Mouse (Mus musculus): ENCODE measurements around the gene Rftn1. TPM values are rescaled to one million over a fixed set of nuclear protein-coding genes. Genes with fewer than 3 reads are reported as not detected.

The Rftn1 gene
- polyA plus RNA-seq, 1 experiment, result 102 TPM

- 96% methylated on average over 4 of the region's 4 CpGs for WGBS
- Histone ChIP-seq H3K36me3 (ENCODE audit: control insufficient read depth, insufficient read depth, low read length) (no peaks in the 10 kb centered on the region), H3K27me3 (ENCODE audit: control insufficient read depth, insufficient read depth, low read length) (no peaks in the 10 kb centered on the region), H3K4me1 (replicated peaks; ENCODE audit: control insufficient read depth, insufficient read depth, low read length) (0 out of 2 replicates have a peak, but pooled peaks cover 2% of the 10 kb centered on the region), H3K4me3 (ENCODE audit: control insufficient read depth, insufficient read depth, low read length) (no peak overlapping the region), H3K27ac (ENCODE audit: control insufficient read depth, insufficient read depth, low read length) (no peak overlapping the region)
- TF ChIP-seq POLR2A (IDR thresholded peaks at IDR 0.05; ENCODE audit: control insufficient read depth, extremely low read depth, insufficient read depth, low read length, poor library complexity) (no peak), CTCF (IDR thresholded peaks at IDR 0.05; ENCODE audit: borderline replicate concordance, control insufficient read depth, extremely low read depth, insufficient read depth, low read length, poor library complexity) (no peak)
- DNase-seq, result no peak
Observed at GRCm38 (mm10) chr17:50061446-50061845, 129.0 kb downstream of the Rftn1 start.

- 93% methylated on average over 2 of the region's 2 CpGs for WGBS
- Histone ChIP-seq H3K4me1 (replicated peaks; ENCODE audit: control insufficient read depth, insufficient read depth, low read length) (0 out of 2 replicates have a peak, but pooled peaks cover 2% of the 10 kb centered on the region), H3K27ac (ENCODE audit: control insufficient read depth, insufficient read depth, low read length) (no peak overlapping the region), H3K27me3 (ENCODE audit: control insufficient read depth, insufficient read depth, low read length) (no peaks in the 10 kb centered on the region), H3K4me3 (ENCODE audit: control insufficient read depth, insufficient read depth, low read length) (no peak overlapping the region), H3K36me3 (ENCODE audit: control insufficient read depth, insufficient read depth, low read length) (no peaks in the 10 kb centered on the region)
- TF ChIP-seq POLR2A (IDR thresholded peaks at IDR 0.05; ENCODE audit: control insufficient read depth, extremely low read depth, insufficient read depth, low read length, poor library complexity), result no peak
- no peak for TF ChIP-seq CTCF (IDR thresholded peaks at IDR 0.05; ENCODE audit: borderline replicate concordance, control insufficient read depth, extremely low read depth, insufficient read depth, low read length, poor library complexity)
- DNase-seq, result no peak
Observed at GRCm38 (mm10) chr17:50060220-50060619, 130.3 kb downstream of the Rftn1 start.

- Histone ChIP-seq H3K27ac (ENCODE audit: control insufficient read depth, insufficient read depth, low read length) (no peak overlapping the region), H3K4me3 (ENCODE audit: control insufficient read depth, insufficient read depth, low read length) (no peak overlapping the region), H3K36me3 (ENCODE audit: control insufficient read depth, insufficient read depth, low read length) (no peaks in the 10 kb centered on the region), H3K27me3 (ENCODE audit: control insufficient read depth, insufficient read depth, low read length) (no peaks in the 10 kb centered on the region), H3K4me1 (replicated peaks; ENCODE audit: control insufficient read depth, insufficient read depth, low read length) (0 out of 2 replicates have a peak, but pooled peaks cover 2% of the 10 kb centered on the region)
- no peak for DNase-seq
- 69% methylated on average over 5 of the region's 5 CpGs for WGBS
- no peak for TF ChIP-seq POLR2A (IDR thresholded peaks at IDR 0.05; ENCODE audit: control insufficient read depth, extremely low read depth, insufficient read depth, low read length, poor library complexity)
- TF ChIP-seq CTCF (IDR thresholded peaks at IDR 0.05; ENCODE audit: borderline replicate concordance, control insufficient read depth, extremely low read depth, insufficient read depth, low read length, poor library complexity), result no peak
Observed at GRCm38 (mm10) chr17:50059417-50059816, 131.1 kb downstream of the Rftn1 start.

DNA sequence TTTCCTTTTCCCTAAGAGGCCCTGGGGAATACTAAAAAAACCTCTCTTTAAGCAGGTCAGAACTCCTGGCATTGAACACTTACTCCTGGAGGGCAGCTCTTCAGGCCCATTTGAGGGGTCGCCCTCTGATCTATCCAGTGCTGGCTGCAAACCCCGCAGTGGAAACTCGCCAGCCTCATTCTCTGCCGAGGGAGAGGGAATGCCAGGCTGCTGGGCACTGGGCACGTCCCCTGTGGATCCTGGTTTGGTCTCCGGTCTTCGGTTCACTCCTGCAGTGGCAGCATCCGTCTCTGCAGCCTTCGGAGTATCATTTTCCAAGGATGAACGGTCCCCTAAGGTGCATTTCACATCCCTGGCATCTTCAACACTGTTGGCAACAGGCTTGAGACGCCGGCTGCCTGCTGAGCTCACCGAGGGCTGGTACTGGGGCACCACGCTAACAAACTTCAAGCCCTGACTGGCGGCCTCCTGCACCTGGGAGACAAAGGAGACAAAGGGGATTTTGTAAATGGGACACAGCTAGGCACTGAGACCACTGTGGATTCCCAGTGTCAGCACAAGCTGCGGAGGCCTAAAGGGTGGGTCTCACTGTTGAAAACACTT lies 135.2 kb downstream of the Rftn1 start:
- no peak overlapping the region for H3K27ac ChIP-seq (ENCODE audit: control insufficient read depth, insufficient read depth, low read length)
- peaks cover 2% of the 10 kb centered on the region; the same call in 1 of the 2 replicates for H3K4me1 ChIP-seq (replicated peaks; ENCODE audit: control insufficient read depth, insufficient read depth, low read length)
- peaks cover 4% of the 10 kb centered on the region; the same call in 1 of the 2 replicates for H3K36me3 ChIP-seq (ENCODE audit: control insufficient read depth, insufficient read depth, low read length)
- DNase-seq, result no peak
- no peak overlapping the region for H3K4me3 ChIP-seq (ENCODE audit: control insufficient read depth, insufficient read depth, low read length)
- 96% methylated on average over 16 of the region's 16 CpGs for WGBS
- no peaks in the 10 kb centered on the region for H3K27me3 ChIP-seq (ENCODE audit: control insufficient read depth, insufficient read depth, low read length)
- TF ChIP-seq POLR2A (IDR thresholded peaks at IDR 0.05; ENCODE audit: control insufficient read depth, extremely low read depth, insufficient read depth, low read length, poor library complexity) (no peak), CTCF (IDR thresholded peaks at IDR 0.05; ENCODE audit: borderline replicate concordance, control insufficient read depth, extremely low read depth, insufficient read depth, low read length, poor library complexity) (no peak)

DNA sequence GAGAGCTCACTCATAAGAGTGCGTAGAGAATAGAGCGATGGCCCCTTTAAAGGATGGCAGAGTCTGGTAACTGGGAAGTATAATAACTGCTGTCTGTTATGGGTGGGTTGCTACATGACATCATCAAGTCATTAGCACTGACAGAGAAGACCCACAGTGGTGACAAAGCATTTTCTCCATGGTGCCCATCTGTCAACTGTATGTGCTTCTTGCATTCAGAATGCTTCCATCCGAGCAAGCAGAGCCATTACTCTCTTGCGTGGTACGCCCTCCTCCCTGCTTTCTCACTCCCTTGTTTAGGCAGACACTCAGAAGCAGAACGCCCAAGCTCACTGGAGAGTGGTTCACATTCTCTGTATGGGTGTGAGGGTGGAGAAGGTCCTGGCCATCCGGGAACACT lies 135.9 kb downstream of the Rftn1 start:
- H3K27me3 ChIP-seq (ENCODE audit: control insufficient read depth, insufficient read depth, low read length), result no peaks in the 10 kb centered on the region
- no peak overlapping the region for H3K27ac ChIP-seq (ENCODE audit: control insufficient read depth, insufficient read depth, low read length)
- DNase-seq, result no peak
- peaks cover 2% of the 10 kb centered on the region; the same call in 1 of the 2 replicates for H3K4me1 ChIP-seq (replicated peaks; ENCODE audit: control insufficient read depth, insufficient read depth, low read length)
- H3K36me3 ChIP-seq (ENCODE audit: control insufficient read depth, insufficient read depth, low read length), result peaks cover 4% of the 10 kb centered on the region
- TF ChIP-seq CTCF (IDR thresholded peaks at IDR 0.05; ENCODE audit: borderline replicate concordance, control insufficient read depth, extremely low read depth, insufficient read depth, low read length, poor library complexity), result no peak
- no peak overlapping the region for H3K4me3 ChIP-seq (ENCODE audit: control insufficient read depth, insufficient read depth, low read length)
- WGBS, result 92% methylated on average over 7 of the region's 7 CpGs

DNA sequence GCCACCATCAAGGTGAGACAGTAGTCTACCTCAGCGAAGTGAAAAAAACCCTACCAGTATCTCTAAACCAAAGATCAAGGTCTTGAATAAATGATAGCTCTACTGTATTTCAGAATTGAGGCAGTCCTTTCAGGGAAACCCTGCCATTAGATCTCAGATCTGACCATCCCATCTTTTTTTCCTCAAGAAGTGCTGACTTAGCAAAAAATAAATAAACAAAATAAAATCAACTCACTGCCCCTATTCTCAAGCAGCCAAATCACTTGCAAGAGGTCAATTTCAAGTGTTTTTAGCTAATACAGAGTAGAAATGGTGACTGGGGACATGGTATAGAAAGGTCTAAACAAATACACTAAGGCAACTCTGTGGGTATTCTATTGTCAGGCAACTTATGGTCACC lies 136.5 kb downstream of the Rftn1 start:
- Histone ChIP-seq H3K4me1 (replicated peaks; ENCODE audit: control insufficient read depth, insufficient read depth, low read length) (no peaks in the 10 kb centered on the region; the same call in 1 of the 2 replicates), H3K36me3 (ENCODE audit: control insufficient read depth, insufficient read depth, low read length) (peaks cover 4% of the 10 kb centered on the region), H3K27me3 (ENCODE audit: control insufficient read depth, insufficient read depth, low read length) (no peaks in the 10 kb centered on the region), H3K4me3 (ENCODE audit: control insufficient read depth, insufficient read depth, low read length) (no peak overlapping the region), H3K27ac (ENCODE audit: control insufficient read depth, insufficient read depth, low read length) (no peak overlapping the region)
- WGBS, result 98% methylated on average over 1 of the region's 1 CpGs
- no peak for TF ChIP-seq CTCF (IDR thresholded peaks at IDR 0.05; ENCODE audit: borderline replicate concordance, control insufficient read depth, extremely low read depth, insufficient read depth, low read length, poor library complexity)
- no peak for TF ChIP-seq POLR2A (IDR thresholded peaks at IDR 0.05; ENCODE audit: control insufficient read depth, extremely low read depth, insufficient read depth, low read length, poor library complexity)
- no peak for DNase-seq

All from thymus, adult 2 months (tissue).